Mouse (Mus musculus) intestine, embryonic 16.5 days (tissue): ENCODE measurements at regions not wholly inside any gene's neighbourhood (a gene's known extent, or its start where the extent isn't known, plus 50 kb on each side); places are given as distances from the start of the nearest gene placed in this dataset.

Source experiments
- ATAC-seq: fragments of 200-750 bp; cut with Nextera tagmentation; 2 replicates; pipeline ENCODE4 v1.8.0; 2017; ENCODE audit warnings: moderate TSS enrichment, moderate library complexity
- H3K27ac ChIP-seq: fragments of 300-500 bp; sonication (generic); 2 replicates; pipeline ENCODE4 v1.5.1; 2014; ENCODE audit warnings: mild to moderate bottlenecking, low read length
- H3K27me3 ChIP-seq: fragments of 300-500 bp; sonication (generic); replicated peaks from 2 replicates; pipeline ENCODE4 v1.6.1; 2014; ENCODE audit warnings: low read length, control low read depth, mixed read lengths; ENCODE audit not compliant: control insufficient read depth, insufficient read depth
- H3K36me3 ChIP-seq: fragments of 300-500 bp; sonication (generic); 2 replicates; pipeline ENCODE4 v1.6.1; 2014; ENCODE audit warnings: low read length, control low read depth; ENCODE audit not compliant: control insufficient read depth, insufficient read depth
- H3K4me1 ChIP-seq: fragments of 300-500 bp; sonication (generic); 2 replicates; pipeline ENCODE4 v1.6.1; 2014; ENCODE audit warnings: low read length, control low read depth, mixed read lengths; ENCODE audit not compliant: control insufficient read depth, insufficient read depth
- H3K4me2 ChIP-seq: fragments of 300-500 bp; sonication (generic); 2 replicates; pipeline ENCODE4 v1.6.1; 2014; ENCODE audit warnings: low read depth, low read length, control low read depth
- H3K4me3 ChIP-seq: fragments of 300-500 bp; sonication (generic); 2 replicates; pipeline ENCODE4 v1.5.1; 2014; ENCODE audit warnings: mild to moderate bottlenecking, low read length
- H3K9ac ChIP-seq: fragments of 300-500 bp; sonication (generic); 2 replicates; pipeline ENCODE4 v1.6.1; 2014; ENCODE audit warnings: low read depth, low read length
- H3K9me3 ChIP-seq: fragments of 300-500 bp; sonication (generic); 2 replicates; pipeline ENCODE4 v1.6.1; 2016; ENCODE audit warnings: low read length, control low read depth; ENCODE audit not compliant: control insufficient read depth
- WGBS: fragments of 180-500 bp; shearing (Covaris S2); extraction: QIAGEN DNeasy Blood & Tissue Kit; methylation state at CpG from one replicate; pipeline ENCODE4 v1.1.7; 2014; 5-methylcytosine and 5-hydroxymethylcytosine counted together

GRCm38 (mm10) chr6:64797600-64797999 is 68.7 kb downstream of the Atoh1 start:
- H3K9me3 ChIP-seq, result no peaks in the 10 kb centered on the region
- no peak overlapping the region for H3K9ac ChIP-seq
- no peaks in the 10 kb centered on the region for H3K36me3 ChIP-seq
- WGBS, result 49% methylated on average over 3 of the region's 3 CpGs
- H3K27me3 ChIP-seq, result no peaks in the 10 kb centered on the region
- H3K27ac ChIP-seq, result no peak overlapping the region
- peaks cover 7% of the 10 kb centered on the region; the same call in 1 of the 2 replicates for H3K4me1 ChIP-seq
- no peak overlapping the region for H3K4me2 ChIP-seq
- no peak overlapping the region for H3K4me3 ChIP-seq
- no peak for ATAC-seq

- H3K27me3 ChIP-seq, result no peaks in the 10 kb centered on the region
- no peaks in the 10 kb centered on the region for H3K36me3 ChIP-seq
- peak overlapping the region; percentile 39; the same call in 1 of the 2 replicates for H3K4me3 ChIP-seq
- H3K27ac ChIP-seq, result no peak overlapping the region
- H3K9ac ChIP-seq, result no peak overlapping the region
- H3K4me1 ChIP-seq, result peaks cover 7% of the 10 kb centered on the region; the same call in 1 of the 2 replicates
- H3K9me3 ChIP-seq, result no peaks in the 10 kb centered on the region
- WGBS, result 57% methylated on average over 5 of the region's 5 CpGs
- peak overlapping the region; percentile 59 for H3K4me2 ChIP-seq
- no peak for ATAC-seq
These were observed 69.9 kb downstream of the Atoh1 start for GRCm38 (mm10) chr6:64798804-64799203.

GRCm38 (mm10) chr6:64799306-64800001 is 70.5 kb downstream of the Atoh1 start:
- ATAC-seq, result peak; percentile 50
- H3K36me3 ChIP-seq, result no peaks in the 10 kb centered on the region
- no peak overlapping the region for H3K27ac ChIP-seq
- H3K4me3 ChIP-seq, result peak overlapping the region; percentile 39
- peaks cover 7% of the 10 kb centered on the region; the same call in 1 of the 2 replicates for H3K4me1 ChIP-seq
- 8% methylated on average over 22 of the region's 22 CpGs for WGBS
- peak overlapping the region; percentile 59 for H3K4me2 ChIP-seq
- H3K9me3 ChIP-seq, result no peaks in the 10 kb centered on the region
- no peak overlapping the region for H3K9ac ChIP-seq
- H3K27me3 ChIP-seq, result no peaks in the 10 kb centered on the region

- Histone ChIP-seq H3K36me3 (no peaks in the 10 kb centered on the region), H3K27ac (no peak overlapping the region), H3K9me3 (no peaks in the 10 kb centered on the region), H3K9ac (no peak overlapping the region), H3K27me3 (no peaks in the 10 kb centered on the region), H3K4me2 (no peak overlapping the region), H3K4me1 (peaks cover 7% of the 10 kb centered on the region; the same call in 1 of the 2 replicates), H3K4me3 (no peak overlapping the region)
- no peak for ATAC-seq
- WGBS, result 49% methylated on average over 3 of the region's 3 CpGs
These were observed 72.0 kb downstream of the Atoh1 start for GRCm38 (mm10) chr6:64800965-64801364.

- WGBS, result 83% methylated on average over 1 of the region's 1 CpGs
These were observed 86.2 kb downstream of the Atoh1 start for GRCm38 (mm10) chr6:64815115-64815514.

GRCm38 (mm10) chr6:64849097-64849648 is 120.2 kb downstream of the Atoh1 start:
- H3K36me3 ChIP-seq, result no peaks in the 10 kb centered on the region
- no peaks in the 10 kb centered on the region for H3K27me3 ChIP-seq
- no peak overlapping the region for H3K4me3 ChIP-seq
- no peaks in the 10 kb centered on the region for H3K9me3 ChIP-seq
- WGBS, result 68% methylated on average over 4 of the region's 4 CpGs
- no peak for ATAC-seq
- H3K4me1 ChIP-seq, result no peaks in the 10 kb centered on the region
- H3K4me2 ChIP-seq, result no peak overlapping the region
- H3K27ac ChIP-seq, result no peak overlapping the region
- H3K9ac ChIP-seq, result no peak overlapping the region

More at GRCm38 (mm10) chr6:64815115-64815514, 86.2 kb downstream of the Atoh1 start:
- Histone ChIP-seq H3K4me2 (no peak overlapping the region), H3K9ac (no peak overlapping the region), H3K36me3 (no peaks in the 10 kb centered on the region), H3K27me3 (no peaks in the 10 kb centered on the region), H3K4me1 (no peaks in the 10 kb centered on the region), H3K4me3 (no peak overlapping the region), H3K27ac (no peak overlapping the region), H3K9me3 (no peaks in the 10 kb centered on the region)
- no peak for ATAC-seq

- Histone ChIP-seq H3K9ac (no peak overlapping the region), H3K27me3 (no peaks in the 10 kb centered on the region), H3K4me3 (no peak overlapping the region), H3K36me3 (no peaks in the 10 kb centered on the region), H3K4me2 (no peak overlapping the region), H3K9me3 (no peaks in the 10 kb centered on the region), H3K4me1 (no peaks in the 10 kb centered on the region), H3K27ac (no peak overlapping the region)
- 68% methylated on average over 4 of the region's 4 CpGs for WGBS
- ATAC-seq, result peak; percentile 59; the same call in 1 of the 2 replicates
These were observed 134.0 kb downstream of the Atoh1 start for GRCm38 (mm10) chr6:64862901-64863300.

GRCm38 (mm10) chr6:64896420-64896819 is 146.0 kb upstream of the Smarcad1 start:
- Histone ChIP-seq H3K4me3 (no peak overlapping the region), H3K9ac (no peak overlapping the region), H3K27me3 (no peaks in the 10 kb centered on the region), H3K36me3 (no peaks in the 10 kb centered on the region), H3K4me1 (no peaks in the 10 kb centered on the region), H3K4me2 (no peak overlapping the region), H3K9me3 (no peaks in the 10 kb centered on the region), H3K27ac (no peak overlapping the region)
- ATAC-seq, result peak; percentile 71
- 69% methylated on average over 5 of the region's 5 CpGs for WGBS
